Mouse (Mus musculus) embryo, embryonic 11.5 days (tissue): Measurements from ENCODE around the gene Cela3b.
A peak's percentile ranks its signal among the peaks of the same experiment; 100 is the strongest.

Experiments
- DNase-seq: peaks from one replicate; pipeline ENCODE4 v3.0.0-alpha.2; 2012; ENCODE audit warnings: low read depth, low spot score

Cela3b gene

DNA sequence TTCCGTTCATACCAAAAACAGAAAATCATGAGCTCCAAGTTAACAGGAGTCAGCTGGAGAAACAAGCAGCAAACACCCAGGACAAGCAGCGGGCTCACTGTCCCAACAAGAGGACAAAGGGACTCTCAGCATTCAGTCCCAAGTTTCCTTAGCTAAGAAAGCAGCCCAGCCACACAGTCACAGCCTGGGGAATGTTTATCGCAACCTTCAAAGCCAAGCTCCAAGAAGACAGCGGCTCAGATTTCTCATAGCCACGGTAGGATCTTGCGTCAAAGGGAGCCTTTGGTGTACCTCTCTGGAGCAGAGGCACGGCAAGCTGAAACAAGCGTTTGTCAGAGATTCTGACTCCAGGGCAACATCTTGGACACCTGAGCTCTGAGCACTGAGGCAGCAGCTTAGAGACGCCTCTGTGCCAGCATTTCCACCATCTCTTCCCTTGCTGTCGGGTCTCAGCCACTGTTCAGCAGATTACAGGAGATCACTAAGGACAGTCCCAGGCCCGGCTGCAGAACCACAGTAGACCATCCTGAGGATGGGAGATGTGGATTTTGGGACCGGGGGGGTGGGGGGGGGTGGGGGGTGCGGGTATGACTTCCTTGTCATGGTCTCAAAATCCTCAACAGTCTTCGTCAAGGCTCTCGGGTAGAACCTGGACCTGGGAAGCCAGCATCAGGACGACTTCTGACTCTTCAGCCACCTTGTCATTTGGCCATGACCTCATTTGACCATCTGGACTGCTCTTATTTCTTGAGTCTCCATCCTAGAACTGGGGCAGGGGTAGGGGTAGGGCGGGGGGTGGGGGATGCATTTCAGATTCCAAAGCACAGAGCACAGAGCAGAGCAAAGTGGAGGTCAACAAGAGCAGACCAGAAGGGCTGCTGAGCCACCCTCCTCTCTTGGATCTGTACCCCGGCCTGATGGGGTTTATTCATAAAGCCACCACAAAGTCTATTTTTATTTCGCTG, 54.7 kb downstream of the Cela3b start:
- peak; percentile 30 for DNase-seq

DNA sequence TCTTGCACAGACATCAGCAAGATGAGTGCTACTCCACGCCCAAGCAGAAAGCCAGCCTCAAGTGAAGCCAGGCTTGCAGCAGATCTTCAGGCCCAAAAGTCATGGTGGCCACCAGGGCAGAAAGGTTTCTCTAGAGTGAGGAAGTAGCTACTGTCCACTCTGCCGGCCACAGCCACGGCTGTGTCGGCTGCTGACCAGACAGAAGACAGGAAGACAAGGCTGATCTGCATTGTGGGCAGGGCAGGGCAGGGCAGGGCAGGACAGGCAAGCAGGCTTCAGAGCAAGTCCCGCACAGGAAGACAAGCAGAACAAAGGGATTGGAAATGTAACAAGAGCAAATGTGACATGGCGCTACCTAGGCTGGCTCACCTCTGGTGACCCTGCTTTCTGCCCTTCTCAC, 56.6 kb downstream of the Cela3b start:
- DNase-seq, result no peak

DNA sequence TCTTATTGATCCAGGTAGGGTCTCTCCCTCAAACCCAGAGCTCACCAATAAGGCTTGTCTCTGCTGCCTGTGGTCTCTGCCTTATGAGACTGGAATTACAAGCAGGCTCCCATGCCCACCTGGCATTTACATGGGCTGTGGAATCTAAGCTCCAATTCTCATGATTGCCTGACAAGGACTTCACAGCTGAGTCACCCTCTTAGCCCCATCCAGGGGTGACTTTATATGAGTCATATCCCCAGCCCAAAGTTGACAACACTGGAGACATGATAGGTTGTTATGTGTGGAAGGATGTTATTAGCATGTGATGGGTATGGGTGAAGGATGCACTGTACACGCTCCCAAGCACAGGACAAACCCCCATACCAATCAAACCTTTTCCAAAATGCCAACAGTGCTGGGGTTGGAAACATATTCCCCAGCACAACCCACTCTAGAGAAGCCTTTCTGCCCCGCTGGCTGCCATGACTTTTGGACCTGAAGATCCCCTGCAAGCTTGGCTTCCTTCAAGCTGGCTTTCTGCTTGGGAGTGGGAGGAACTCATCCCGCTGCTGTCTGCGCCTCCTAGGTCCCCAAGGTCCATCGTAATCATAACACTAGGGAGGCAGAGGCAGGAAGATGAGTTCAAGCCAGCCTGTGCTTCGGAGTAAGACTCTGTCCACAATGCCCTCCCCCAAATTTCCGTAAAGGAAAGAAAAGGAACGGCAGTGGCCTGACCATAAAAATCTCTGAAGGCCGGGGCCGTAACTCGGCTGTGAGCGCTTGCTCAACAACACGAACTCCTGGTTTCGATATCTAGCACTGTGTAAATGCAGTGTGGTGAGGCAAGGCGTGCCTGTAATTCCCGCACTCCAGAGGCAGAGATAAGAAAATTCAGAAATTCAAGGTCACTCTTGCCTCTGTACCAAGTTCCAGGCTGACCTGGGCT, 58.5 kb downstream of the Cela3b start:
- no peak for DNase-seq
